Mouse (Mus musculus): ENCODE measurements around the gene Axl.

DNA sequence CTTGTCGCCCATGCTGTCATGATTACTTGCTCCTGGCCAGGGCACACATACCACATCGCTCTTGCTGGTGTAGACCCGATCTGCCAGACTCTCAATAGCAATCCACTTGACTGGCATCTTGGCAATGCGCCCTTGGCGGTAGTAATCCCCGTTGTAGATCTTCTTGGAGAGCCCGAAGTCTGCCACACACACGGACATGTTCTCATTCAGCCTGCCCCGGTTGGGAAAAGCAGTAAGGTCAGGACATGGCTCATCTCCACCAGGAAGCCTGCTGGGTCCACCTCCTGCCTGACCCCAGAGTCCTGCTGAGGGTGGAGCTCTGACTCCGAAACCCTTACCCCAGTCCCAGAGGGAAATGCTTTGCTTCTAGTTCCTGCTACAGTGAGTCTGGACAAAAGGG is 27.2 kb downstream of the Axl start:
- no peak for TF ChIP-seq CTCF (conservative IDR thresholded peaks at IDR 0.05; ENCODE audit: insufficient read depth, insufficient read length, low read depth, low read length)
- TF ChIP-seq POLR2A (IDR thresholded peaks at IDR 0.05; ENCODE audit: low read depth, low read length): no peak

Measured in kidney, adult 2 months (tissue).